Mouse (Mus musculus) forebrain, embryonic 15.5 days (tissue): ENCODE results near the gene Timp4. TPM values are rescaled to one million over a fixed set of nuclear protein-coding genes. Genes with fewer than 3 reads are reported as not detected.

ENCODE experiments used
- ATAC-seq: fragments of 200-750 bp; cut with Nextera tagmentation; replicated peaks from 2 replicates; pipeline ENCODE4 v1.8.0; 2017; ENCODE audit warnings: mild to moderate bottlenecking, moderate TSS enrichment, moderate library complexity
- H3K27ac ChIP-seq: fragments of 300-500 bp; sonication (generic); replicated peaks from 2 replicates; pipeline ENCODE4 v1.5.1; 2015; ENCODE audit warnings: mild to moderate bottlenecking, inconsistent platforms
- H3K27me3 ChIP-seq: fragments of 300-500 bp; sonication (generic); 2 replicates; pipeline ENCODE4 v1.6.1; 2015; ENCODE audit warnings: inconsistent platforms
- H3K36me3 ChIP-seq: fragments of 300-500 bp; sonication (generic); 2 replicates; pipeline ENCODE4 v1.6.1; 2015; ENCODE audit warnings: mild to moderate bottlenecking, inconsistent platforms
- H3K4me1 ChIP-seq: fragments of 300-500 bp; sonication (generic); 2 replicates; pipeline ENCODE4 v1.6.1; 2015; ENCODE audit warnings: inconsistent platforms
- H3K4me2 ChIP-seq: fragments of 300-500 bp; sonication (generic); replicated peaks from 2 replicates; pipeline ENCODE4 v1.6.1; 2015; ENCODE audit warnings: mild to moderate bottlenecking, inconsistent platforms
- H3K4me3 ChIP-seq: fragments of 300-500 bp; sonication (generic); 2 replicates; pipeline ENCODE4 v1.5.1; 2015; ENCODE audit warnings: mild to moderate bottlenecking, inconsistent platforms
- H3K9ac ChIP-seq: fragments of 300-500 bp; sonication (generic); replicated peaks from 2 replicates; pipeline ENCODE4 v1.6.1; 2015; ENCODE audit warnings: mild to moderate bottlenecking, inconsistent platforms
- H3K9me3 ChIP-seq: fragments of 300-500 bp; sonication (generic); 2 replicates; pipeline ENCODE4 v1.6.1; 2016; ENCODE audit warnings: inconsistent platforms
- WGBS: fragments of 180-500 bp; shearing (Covaris S2); methylation state at CpG from one replicate; pipeline ENCODE4 v1.1.7; 2015; ENCODE audit warnings: mixed read lengths; 5-methylcytosine and 5-hydroxymethylcytosine counted together
- polyA plus RNA-seq: library from polyadenylated mRNA; unstranded; fragments of >200 nt; fragmentation: Nextera tagmentation; extraction: Ambion mirVana; gene quantifications from 2 replicates; pipeline ENCODE4 v1.2.1, GENCODE M21; 2015

The Timp4 gene
- polyA plus RNA-seq, 1 experiment from 2014 or later, result 2.3 TPM

- H3K9ac ChIP-seq, result no peak overlapping the region
- no peak overlapping the region for H3K4me3 ChIP-seq
- ATAC-seq, result no peak
Measured at GRCm38 (mm10) chr6:115274705-115275104, 22.7 kb upstream of the Timp4 start.

GRCm38 (mm10) chr6:115273346-115273745 is 21.3 kb upstream of the Timp4 start:
- H3K4me1 ChIP-seq, result no peaks in the 10 kb centered on the region
- no peak overlapping the region for H3K27ac ChIP-seq
- H3K9ac ChIP-seq, result no peak overlapping the region
- WGBS, result 82% methylated on average over 10 of the region's 10 CpGs
- H3K27me3 ChIP-seq, result no peaks in the 10 kb centered on the region
- no peak overlapping the region for H3K4me2 ChIP-seq
- no peak overlapping the region for H3K4me3 ChIP-seq
- no peak for ATAC-seq
- H3K9me3 ChIP-seq, result no peaks in the 10 kb centered on the region
- no peaks in the 10 kb centered on the region; the same call in 1 of the 2 replicates for H3K36me3 ChIP-seq

More at GRCm38 (mm10) chr6:115274705-115275104, 22.7 kb upstream of the Timp4 start:
- Histone ChIP-seq H3K27ac (no peak overlapping the region), H3K4me1 (no peaks in the 10 kb centered on the region), H3K27me3 (no peaks in the 10 kb centered on the region), H3K9me3 (no peaks in the 10 kb centered on the region), H3K36me3 (no peaks in the 10 kb centered on the region; the same call in 1 of the 2 replicates), H3K4me2 (no peak overlapping the region)
- 51% methylated on average over 9 of the region's 9 CpGs for WGBS

- Histone ChIP-seq H3K4me1 (no peaks in the 10 kb centered on the region), H3K4me2 (no peak overlapping the region), H3K27me3 (no peaks in the 10 kb centered on the region), H3K36me3 (no peaks in the 10 kb centered on the region; the same call in 1 of the 2 replicates), H3K9ac (no peak overlapping the region), H3K4me3 (no peak overlapping the region), H3K27ac (no peak overlapping the region), H3K9me3 (no peaks in the 10 kb centered on the region)
- no peak for ATAC-seq
- 13% methylated on average over 4 of the region's 4 CpGs for WGBS
Measured at GRCm38 (mm10) chr6:115271866-115272271, 19.9 kb upstream of the Timp4 start.

GRCm38 (mm10) chr6:115271326-115271725 is 19.3 kb upstream of the Timp4 start:
- H3K36me3 ChIP-seq, result no peaks in the 10 kb centered on the region; the same call in 1 of the 2 replicates
- H3K4me2 ChIP-seq, result no peak overlapping the region
- WGBS, result 67% methylated on average over 3 of the region's 3 CpGs
- H3K4me1 ChIP-seq, result no peaks in the 10 kb centered on the region
- H3K9ac ChIP-seq, result no peak overlapping the region
- H3K9me3 ChIP-seq, result no peaks in the 10 kb centered on the region
- no peaks in the 10 kb centered on the region for H3K27me3 ChIP-seq
- no peak overlapping the region for H3K4me3 ChIP-seq
- no peak overlapping the region for H3K27ac ChIP-seq
- ATAC-seq, result no peak

- no peak overlapping the region for H3K4me3 ChIP-seq
- no peak overlapping the region for H3K27ac ChIP-seq
- H3K36me3 ChIP-seq, result no peaks in the 10 kb centered on the region; the same call in 1 of the 2 replicates
- H3K4me2 ChIP-seq, result no peak overlapping the region
- no peaks in the 10 kb centered on the region for H3K4me1 ChIP-seq
- no peak for ATAC-seq
- no peaks in the 10 kb centered on the region for H3K9me3 ChIP-seq
- H3K9ac ChIP-seq, result no peak overlapping the region
- WGBS, result 68% methylated on average over 2 of the region's 2 CpGs
- no peaks in the 10 kb centered on the region for H3K27me3 ChIP-seq
Measured at GRCm38 (mm10) chr6:115270085-115270484, 18.1 kb upstream of the Timp4 start.

GRCm38 (mm10) chr6:115269561-115269960 is 17.6 kb upstream of the Timp4 start:
- Histone ChIP-seq H3K4me3 (no peak overlapping the region), H3K4me2 (no peak overlapping the region), H3K9ac (no peak overlapping the region), H3K36me3 (peaks cover 3% of the 10 kb centered on the region), H3K9me3 (no peaks in the 10 kb centered on the region), H3K27ac (no peak overlapping the region), H3K27me3 (no peaks in the 10 kb centered on the region), H3K4me1 (no peaks in the 10 kb centered on the region)
- 75% methylated on average over 5 of the region's 5 CpGs for WGBS
- ATAC-seq, result no peak

- 89% methylated on average over 10 of the region's 10 CpGs for WGBS
- H3K4me3 ChIP-seq, result no peak overlapping the region
- no peak overlapping the region for H3K4me2 ChIP-seq
- no peak overlapping the region for H3K9ac ChIP-seq
- no peaks in the 10 kb centered on the region for H3K27me3 ChIP-seq
- H3K36me3 ChIP-seq, result peaks cover 7% of the 10 kb centered on the region
- no peaks in the 10 kb centered on the region for H3K4me1 ChIP-seq
- no peak for ATAC-seq
- H3K27ac ChIP-seq, result no peak overlapping the region
- H3K9me3 ChIP-seq, result no peaks in the 10 kb centered on the region
Measured at GRCm38 (mm10) chr6:115268551-115269385, 16.8 kb upstream of the Timp4 start.

GRCm38 (mm10) chr6:115267916-115268315 is 15.9 kb upstream of the Timp4 start:
- no peak overlapping the region for H3K9ac ChIP-seq
- H3K4me3 ChIP-seq, result no peak overlapping the region
- ATAC-seq, result peak; percentile 83
- H3K4me2 ChIP-seq, result no peak overlapping the region
- no peaks in the 10 kb centered on the region for H3K9me3 ChIP-seq
- WGBS, result 58% methylated on average over 2 of the region's 2 CpGs
- H3K27me3 ChIP-seq, result no peaks in the 10 kb centered on the region
- no peaks in the 10 kb centered on the region for H3K4me1 ChIP-seq
- no peak overlapping the region for H3K27ac ChIP-seq
- peaks cover 8% of the 10 kb centered on the region for H3K36me3 ChIP-seq

- Histone ChIP-seq H3K9me3 (no peaks in the 10 kb centered on the region), H3K4me1 (no peaks in the 10 kb centered on the region), H3K9ac (no peak overlapping the region), H3K27ac (no peak overlapping the region), H3K4me3 (no peak overlapping the region), H3K4me2 (no peak overlapping the region), H3K27me3 (no peaks in the 10 kb centered on the region), H3K36me3 (peaks cover 12% of the 10 kb centered on the region)
- no peak for ATAC-seq
- 84% methylated on average over 5 of the region's 5 CpGs for WGBS
Measured at GRCm38 (mm10) chr6:115266791-115267190, 14.8 kb upstream of the Timp4 start.

GRCm38 (mm10) chr6:115260507-115260906 is 8.5 kb upstream of the Timp4 start:
- H3K4me3 ChIP-seq, result no peak overlapping the region
- 88% methylated on average over 3 of the region's 3 CpGs for WGBS
- no peak overlapping the region for H3K9ac ChIP-seq

GRCm38 (mm10) chr6:115255171-115255570 is 3.2 kb upstream of the Timp4 start:
- Histone ChIP-seq H3K9me3 (no peaks in the 10 kb centered on the region), H3K27me3 (no peaks in the 10 kb centered on the region), H3K27ac (no peak overlapping the region), H3K4me3 (no peak overlapping the region), H3K36me3 (no peaks in the 10 kb centered on the region; the same call in 1 of the 2 replicates), H3K4me2 (no peak overlapping the region), H3K9ac (no peak overlapping the region), H3K4me1 (peaks cover 8% of the 10 kb centered on the region; the same call in 1 of the 2 replicates)
- 75% methylated on average over 3 of the region's 3 CpGs for WGBS
- no peak for ATAC-seq

More at GRCm38 (mm10) chr6:115260507-115260906, 8.5 kb upstream of the Timp4 start:
- Histone ChIP-seq H3K27ac (no peak overlapping the region), H3K36me3 (peaks cover 12% of the 10 kb centered on the region; the same call in 1 of the 2 replicates), H3K27me3 (no peaks in the 10 kb centered on the region), H3K9me3 (no peaks in the 10 kb centered on the region), H3K4me1 (no peaks in the 10 kb centered on the region), H3K4me2 (no peak overlapping the region)
- ATAC-seq, result no peak

- 6% methylated on average over 13 of the region's 13 CpGs for WGBS
- Histone ChIP-seq H3K9me3 (no peaks in the 10 kb centered on the region), H3K27me3 (no peaks in the 10 kb centered on the region), H3K4me3 (no peak overlapping the region), H3K4me2 (peak overlapping the region; percentile 2; the same call in 1 of the 2 replicates), H3K36me3 (no peaks in the 10 kb centered on the region; the same call in 1 of the 2 replicates), H3K9ac (no peak overlapping the region), H3K27ac (no peak overlapping the region), H3K4me1 (peaks cover 8% of the 10 kb centered on the region; the same call in 1 of the 2 replicates)
- 0 out of 2 replicates have a peak, but pooled peaks have one; percentile 32 for ATAC-seq
Measured at GRCm38 (mm10) chr6:115251531-115251985, 447 bp downstream of the Timp4 start.
